Mouse (Mus musculus): ENCODE measurements around the gene Ppp1r32. TPM values are rescaled to one million over a fixed set of nuclear protein-coding genes. Genes with fewer than 3 reads are reported as not detected.

The Ppp1r32 gene
- polyA plus RNA-seq, 1 experiment from 2014 or later, result 27.8 TPM

GRCm38 (mm10) chr19:10433225-10433624 is 49.5 kb downstream of the Ppp1r32 start:
- H3K9me3 ChIP-seq (ENCODE audit: control insufficient read depth), result no peaks in the 10 kb centered on the region
- H3K9ac ChIP-seq (ENCODE audit: low read depth, low read length), result no peak overlapping the region
- no peaks in the 10 kb centered on the region for H3K36me3 ChIP-seq (ENCODE audit: control insufficient read depth, insufficient read depth)
- ATAC-seq, result no peak
- 80% methylated on average over 7 of the region's 7 CpGs for WGBS
- H3K4me3 ChIP-seq (ENCODE audit: low read depth, low read length), result no peak overlapping the region
- no peaks in the 10 kb centered on the region for H3K4me1 ChIP-seq (replicated peaks; ENCODE audit: control insufficient read depth, insufficient read depth, low read length)
- no peaks in the 10 kb centered on the region for H3K27me3 ChIP-seq (replicated peaks; ENCODE audit: control insufficient read depth, insufficient read depth, low read length)
- TF ChIP-seq CTCF (IDR thresholded peaks at IDR 0.05; ENCODE audit: low read depth), result no peak
- H3K4me2 ChIP-seq (replicated peaks; ENCODE audit: low read depth), result no peak overlapping the region
- H3K27ac ChIP-seq (ENCODE audit: low read depth, low read length), result no peak overlapping the region

GRCm38 (mm10) chr19:10431841-10432240 is 50.9 kb downstream of the Ppp1r32 start:
- Histone ChIP-seq H3K4me1 (replicated peaks; ENCODE audit: control insufficient read depth, insufficient read depth, low read length) (no peaks in the 10 kb centered on the region), H3K9me3 (ENCODE audit: control insufficient read depth) (no peaks in the 10 kb centered on the region), H3K27ac (ENCODE audit: low read depth, low read length) (no peak overlapping the region), H3K4me2 (replicated peaks; ENCODE audit: low read depth) (no peak overlapping the region), H3K36me3 (ENCODE audit: control insufficient read depth, insufficient read depth) (no peaks in the 10 kb centered on the region), H3K27me3 (replicated peaks; ENCODE audit: control insufficient read depth, insufficient read depth, low read length) (no peaks in the 10 kb centered on the region), H3K4me3 (ENCODE audit: low read depth, low read length) (no peak overlapping the region), H3K9ac (ENCODE audit: low read depth, low read length) (no peak overlapping the region)
- ATAC-seq, result no peak
- 64% methylated on average over 4 of the region's 4 CpGs for WGBS
- no peak for TF ChIP-seq CTCF (IDR thresholded peaks at IDR 0.05; ENCODE audit: low read depth)

GRCm38 (mm10) chr19:10431410-10431809 is 51.3 kb downstream of the Ppp1r32 start:
- H3K27ac ChIP-seq (ENCODE audit: low read depth, low read length), result no peak overlapping the region
- no peaks in the 10 kb centered on the region for H3K9me3 ChIP-seq (ENCODE audit: control insufficient read depth)
- H3K36me3 ChIP-seq (ENCODE audit: control insufficient read depth, insufficient read depth), result no peaks in the 10 kb centered on the region; the same call in 1 of the 2 replicates
- no peak for ATAC-seq
- no peaks in the 10 kb centered on the region for H3K4me1 ChIP-seq (replicated peaks; ENCODE audit: control insufficient read depth, insufficient read depth, low read length)
- 48% methylated on average over 3 of the region's 3 CpGs for WGBS
- H3K4me3 ChIP-seq (ENCODE audit: low read depth, low read length), result no peak overlapping the region
- no peak for TF ChIP-seq CTCF (IDR thresholded peaks at IDR 0.05; ENCODE audit: low read depth)
- no peak overlapping the region for H3K9ac ChIP-seq (ENCODE audit: low read depth, low read length)
- no peaks in the 10 kb centered on the region for H3K27me3 ChIP-seq (replicated peaks; ENCODE audit: control insufficient read depth, insufficient read depth, low read length)
- no peak overlapping the region for H3K4me2 ChIP-seq (replicated peaks; ENCODE audit: low read depth)

- no peak for TF ChIP-seq CTCF (IDR thresholded peaks at IDR 0.05; ENCODE audit: low read depth)
- 83% methylated on average over 8 of the region's 8 CpGs for WGBS
- Histone ChIP-seq H3K4me3 (ENCODE audit: low read depth, low read length) (no peak overlapping the region), H3K27ac (ENCODE audit: low read depth, low read length) (no peak overlapping the region), H3K9me3 (ENCODE audit: control insufficient read depth) (no peaks in the 10 kb centered on the region), H3K9ac (ENCODE audit: low read depth, low read length) (no peak overlapping the region), H3K36me3 (ENCODE audit: control insufficient read depth, insufficient read depth) (no peaks in the 10 kb centered on the region; the same call in 1 of the 2 replicates), H3K4me1 (replicated peaks; ENCODE audit: control insufficient read depth, insufficient read depth, low read length) (no peaks in the 10 kb centered on the region), H3K4me2 (replicated peaks; ENCODE audit: low read depth) (no peak overlapping the region), H3K27me3 (replicated peaks; ENCODE audit: control insufficient read depth, insufficient read depth, low read length) (no peaks in the 10 kb centered on the region)
- ATAC-seq, result no peak
Observed at GRCm38 (mm10) chr19:10429371-10429770, 53.4 kb downstream of the Ppp1r32 start.

GRCm38 (mm10) chr19:10427431-10427830 is 55.3 kb downstream of the Ppp1r32 start:
- Histone ChIP-seq H3K4me1 (replicated peaks; ENCODE audit: control insufficient read depth, insufficient read depth, low read length) (no peaks in the 10 kb centered on the region), H3K9me3 (ENCODE audit: control insufficient read depth) (no peaks in the 10 kb centered on the region), H3K9ac (ENCODE audit: low read depth, low read length) (no peak overlapping the region), H3K4me2 (replicated peaks; ENCODE audit: low read depth) (no peak overlapping the region), H3K27ac (ENCODE audit: low read depth, low read length) (no peak overlapping the region), H3K36me3 (ENCODE audit: control insufficient read depth, insufficient read depth) (no peaks in the 10 kb centered on the region; the same call in 1 of the 2 replicates), H3K4me3 (ENCODE audit: low read depth, low read length) (no peak overlapping the region), H3K27me3 (replicated peaks; ENCODE audit: control insufficient read depth, insufficient read depth, low read length) (no peaks in the 10 kb centered on the region; the same call in 1 of the 2 replicates)
- TF ChIP-seq CTCF (IDR thresholded peaks at IDR 0.05; ENCODE audit: low read depth), result 0 out of 2 replicates have a peak, but pooled peaks have one; percentile 6
- ATAC-seq, result no peak
- WGBS, result 66% methylated on average over 9 of the region's 9 CpGs

DNA sequence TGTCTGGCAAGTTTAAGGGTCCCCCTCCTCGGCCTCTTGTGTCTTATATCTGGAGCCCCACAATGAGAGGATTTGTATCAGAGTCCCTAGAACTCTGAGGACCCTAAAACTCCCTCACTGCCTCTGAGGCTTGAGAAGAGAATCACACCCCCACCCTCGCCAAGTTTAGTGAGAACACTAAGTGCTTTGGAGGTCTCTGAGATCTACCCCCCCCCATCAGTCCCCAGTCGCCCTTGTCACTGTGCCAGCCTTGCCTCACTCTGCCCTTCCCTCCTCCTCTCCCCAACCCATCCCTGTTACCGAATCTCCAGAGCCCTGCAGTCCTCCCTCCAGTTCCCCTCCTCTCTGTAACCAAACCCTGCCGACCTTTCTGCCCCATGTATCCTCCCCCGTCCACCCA is 55.9 kb downstream of the Ppp1r32 start:
- no peaks in the 10 kb centered on the region; the same call in 1 of the 2 replicates for H3K36me3 ChIP-seq (ENCODE audit: control insufficient read depth, insufficient read depth)
- H3K27ac ChIP-seq (ENCODE audit: low read depth, low read length), result no peak overlapping the region
- H3K9me3 ChIP-seq (ENCODE audit: control insufficient read depth), result no peaks in the 10 kb centered on the region
- no peak for TF ChIP-seq CTCF (IDR thresholded peaks at IDR 0.05; ENCODE audit: low read depth)
- no peaks in the 10 kb centered on the region for H3K4me1 ChIP-seq (replicated peaks; ENCODE audit: control insufficient read depth, insufficient read depth, low read length)
- no peak overlapping the region for H3K4me2 ChIP-seq (replicated peaks; ENCODE audit: low read depth)
- WGBS, result 39% methylated on average over 6 of the region's 6 CpGs
- no peak overlapping the region for H3K9ac ChIP-seq (ENCODE audit: low read depth, low read length)
- no peaks in the 10 kb centered on the region; the same call in 1 of the 2 replicates for H3K27me3 ChIP-seq (replicated peaks; ENCODE audit: control insufficient read depth, insufficient read depth, low read length)
- ATAC-seq, result no peak
- no peak overlapping the region for H3K4me3 ChIP-seq (ENCODE audit: low read depth, low read length)

GRCm38 (mm10) chr19:10426312-10426711 is 56.4 kb downstream of the Ppp1r32 start:
- Histone ChIP-seq H3K9ac (ENCODE audit: low read depth, low read length) (no peak overlapping the region), H3K4me3 (ENCODE audit: low read depth, low read length) (no peak overlapping the region), H3K27me3 (replicated peaks; ENCODE audit: control insufficient read depth, insufficient read depth, low read length) (no peaks in the 10 kb centered on the region; the same call in 1 of the 2 replicates), H3K4me1 (replicated peaks; ENCODE audit: control insufficient read depth, insufficient read depth, low read length) (no peaks in the 10 kb centered on the region), H3K27ac (ENCODE audit: low read depth, low read length) (no peak overlapping the region), H3K36me3 (ENCODE audit: control insufficient read depth, insufficient read depth) (no peaks in the 10 kb centered on the region; the same call in 1 of the 2 replicates), H3K4me2 (replicated peaks; ENCODE audit: low read depth) (no peak overlapping the region), H3K9me3 (ENCODE audit: control insufficient read depth) (no peaks in the 10 kb centered on the region)
- 55% methylated on average over 25 of the region's 25 CpGs for WGBS
- no peak for TF ChIP-seq CTCF (IDR thresholded peaks at IDR 0.05; ENCODE audit: low read depth)
- no peak for ATAC-seq

All from intestine, postnatal 0 days (tissue).